Mouse (Mus musculus) WW6 (cell line): ENCODE results near the gene Gm42906.

Experiments
- DNase-seq: peaks from one replicate; pipeline ENCODE4 v3.0.0-alpha.2; 2013; ENCODE audit warnings: low read depth, low spot score

Gene Gm42906

DNA sequence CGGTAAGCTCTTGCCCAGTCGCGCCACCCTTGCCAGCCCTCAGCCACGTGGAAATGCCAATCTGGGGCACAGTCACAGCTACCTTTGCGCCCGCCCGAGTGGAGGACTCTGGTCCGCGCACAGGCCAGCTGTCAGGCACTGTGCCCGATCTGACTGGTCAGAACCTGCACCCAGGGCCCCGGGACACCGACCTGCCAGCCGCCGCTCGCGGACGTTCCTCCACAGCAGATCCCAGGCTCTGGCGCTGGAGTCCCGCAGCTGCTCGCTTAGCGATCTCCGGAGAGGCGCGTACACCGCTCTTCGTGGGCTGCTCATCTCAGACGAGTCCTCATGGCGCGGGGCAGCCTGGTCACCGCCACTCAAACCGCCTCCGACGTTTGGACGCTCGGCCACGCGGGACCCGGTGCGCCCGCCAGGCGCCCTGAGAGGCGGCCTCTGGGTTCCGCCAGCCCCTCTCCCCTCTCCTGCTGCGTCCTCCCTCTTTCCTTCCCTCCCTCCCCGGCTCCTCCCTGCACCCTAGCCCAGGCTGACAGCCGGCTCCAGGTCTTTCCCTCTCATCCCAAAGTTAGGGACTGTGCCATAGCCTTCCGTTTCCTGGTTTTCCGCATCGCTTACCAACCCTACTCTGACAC lies 194.4 kb downstream of the Gm42906 start, which contains the start of gene Stard13:
Gene Stard13 (minus strand): TSS at position 437 of the 632 bp plus-strand sequence.
- no peak for DNase-seq

DNA sequence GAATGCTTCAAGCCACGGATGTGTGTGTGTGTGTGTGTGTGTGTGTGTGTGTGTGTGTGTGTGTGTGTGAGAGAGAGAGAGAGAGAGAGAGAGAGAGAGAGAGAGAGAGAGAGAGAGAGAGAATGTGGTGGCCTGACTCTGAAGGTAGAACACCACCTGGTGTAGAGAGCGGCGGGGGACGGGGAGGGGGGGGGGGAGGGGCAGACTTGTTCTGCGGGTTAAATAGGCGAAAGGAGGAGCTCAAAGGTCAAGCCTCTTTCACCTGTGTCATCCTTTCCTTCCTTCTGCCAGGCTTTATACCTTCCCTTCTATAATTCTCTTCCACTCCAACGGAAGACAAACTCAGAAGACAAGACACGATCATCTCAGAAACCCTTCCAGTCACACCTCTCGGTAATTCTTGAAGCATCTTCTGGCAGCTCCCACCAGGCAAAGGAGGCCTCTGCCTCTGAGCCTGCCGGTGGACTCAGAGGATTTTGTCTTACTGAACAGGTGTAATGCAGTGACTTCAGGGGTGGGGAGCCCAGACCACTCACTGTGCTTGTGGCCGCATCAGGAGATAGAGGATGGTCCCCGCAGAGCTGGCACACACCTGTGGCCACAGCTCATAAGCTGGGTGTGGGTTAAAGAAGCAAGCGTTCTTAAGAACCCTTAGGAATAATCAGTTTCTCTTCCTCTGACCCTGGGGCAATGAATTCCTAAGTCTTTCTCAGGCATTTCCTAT lies 195.2 kb downstream of the Gm42906 start:
- DNase-seq, result no peak

DNA sequence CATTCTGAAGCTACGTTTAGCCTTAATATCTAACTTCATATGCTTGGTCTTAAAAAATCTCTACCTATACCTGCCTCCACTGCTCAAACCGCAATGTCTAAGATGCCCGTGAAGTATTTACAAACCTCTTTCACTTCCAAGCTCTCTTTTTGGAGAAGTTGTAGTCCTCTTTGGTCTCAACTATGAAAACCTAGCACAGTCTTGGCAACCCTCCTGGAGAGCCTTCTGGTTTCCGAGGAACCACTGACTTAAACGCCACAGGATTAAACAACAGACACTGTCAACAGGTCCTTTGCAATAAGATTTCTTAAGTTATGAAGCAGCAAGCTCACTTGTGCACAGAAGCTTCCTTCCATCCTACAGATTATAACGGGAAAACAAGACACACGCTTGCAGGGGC lies 196.1 kb downstream of the Gm42906 start:
- DNase-seq, result no peak

DNA sequence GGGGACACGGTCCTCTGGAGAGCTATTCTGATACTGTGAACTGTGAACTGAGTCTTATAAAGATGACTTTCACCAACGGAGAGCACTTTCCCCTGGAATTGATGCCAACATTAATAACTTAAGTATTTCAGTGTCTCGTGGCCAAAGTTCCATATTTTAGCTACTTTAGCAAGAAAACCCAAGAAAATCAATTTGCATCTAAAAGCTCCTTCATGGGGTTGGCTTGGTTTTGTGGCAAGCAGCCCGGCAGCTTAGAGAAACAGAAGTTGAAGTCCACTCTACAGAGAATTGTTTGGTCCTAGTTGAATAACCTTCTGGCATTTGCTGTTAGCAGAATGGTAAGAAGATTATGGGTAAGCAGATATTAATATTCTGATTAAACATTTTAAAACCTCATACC lies 196.6 kb downstream of the Gm42906 start:
- no peak for DNase-seq

DNA sequence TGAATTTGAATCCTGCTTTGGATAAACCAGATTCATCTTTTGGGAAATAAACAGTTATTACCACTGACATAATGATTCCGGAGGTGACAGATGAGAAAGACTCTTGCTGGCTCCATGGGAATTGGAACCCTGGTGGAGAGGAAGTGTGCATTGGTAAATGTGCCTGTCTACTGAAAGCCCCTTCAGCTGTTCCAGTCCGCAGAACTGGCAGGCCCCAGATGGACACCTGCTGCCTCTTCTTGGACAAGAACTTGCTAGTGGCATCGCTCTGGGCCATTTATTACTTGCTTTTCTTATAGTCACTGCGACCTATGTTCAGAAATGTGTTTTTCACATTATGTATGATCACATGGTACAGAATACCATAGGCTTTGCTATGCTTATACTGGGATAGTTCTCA lies 197.5 kb downstream of the Gm42906 start:
- DNase-seq, result no peak

DNA sequence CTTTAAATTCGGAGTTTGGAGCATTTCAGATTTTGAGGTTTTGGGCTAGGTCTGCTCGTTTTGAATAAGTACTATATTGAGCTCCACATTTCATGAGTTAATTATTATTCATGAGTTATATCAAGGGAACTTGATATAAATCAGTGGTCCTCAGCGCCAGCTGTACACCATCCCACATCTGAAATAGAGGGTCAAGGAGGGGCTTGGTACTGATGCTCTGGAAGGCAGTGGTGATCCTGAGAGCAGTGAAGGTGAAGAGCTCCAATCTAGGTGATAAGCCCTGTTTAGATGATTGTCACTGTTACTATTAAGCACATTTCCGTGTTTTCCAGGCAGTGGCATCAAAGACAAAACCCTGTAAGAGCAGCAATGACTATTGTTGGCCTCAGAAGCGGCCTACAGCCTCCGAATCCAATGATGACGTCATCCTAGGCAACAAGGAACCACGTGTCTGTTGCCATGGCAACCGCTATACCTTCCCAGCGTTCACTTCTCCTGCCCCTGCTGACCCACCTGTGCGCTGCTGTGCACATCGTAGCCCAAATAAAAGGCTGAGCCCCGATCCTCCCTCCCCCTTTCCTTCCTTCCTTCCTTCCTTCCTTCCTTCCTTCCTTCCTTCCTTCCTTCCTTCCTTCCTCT lies 199.5 kb downstream of the Gm42906 start:
- no peak for DNase-seq

DNA sequence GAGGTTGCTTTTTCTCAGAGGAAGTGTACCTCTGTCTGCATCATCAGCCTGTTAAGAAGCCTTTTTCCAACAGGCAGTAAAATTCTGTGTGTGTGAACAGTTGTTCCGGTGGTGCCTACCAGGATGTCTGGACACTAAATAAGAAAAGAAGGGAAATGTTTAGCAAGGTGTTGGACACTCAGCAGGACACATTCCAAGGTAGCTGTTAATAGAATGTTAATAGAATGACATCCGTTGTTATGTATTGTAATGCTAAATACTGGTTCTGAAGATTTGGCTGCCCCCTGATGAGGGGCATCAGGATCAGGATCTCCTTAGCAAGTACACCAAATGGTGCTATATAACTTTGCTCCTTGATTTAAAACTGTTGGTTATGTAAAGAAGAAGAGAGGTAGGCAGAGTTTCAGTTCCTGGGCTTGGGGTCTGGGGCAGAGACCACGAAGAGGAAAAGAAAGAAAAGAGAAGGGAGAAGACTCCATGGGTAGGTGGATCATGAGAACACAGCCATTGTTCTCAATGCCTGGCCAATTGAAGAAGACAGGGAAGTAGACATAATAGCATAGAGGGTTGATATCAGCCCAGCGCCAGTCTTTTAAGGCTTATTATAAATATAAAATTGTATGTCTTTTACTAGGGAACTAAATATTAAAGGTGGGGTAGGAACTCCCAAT lies 204.1 kb downstream of the Gm42906 start:
- no peak for DNase-seq

DNA sequence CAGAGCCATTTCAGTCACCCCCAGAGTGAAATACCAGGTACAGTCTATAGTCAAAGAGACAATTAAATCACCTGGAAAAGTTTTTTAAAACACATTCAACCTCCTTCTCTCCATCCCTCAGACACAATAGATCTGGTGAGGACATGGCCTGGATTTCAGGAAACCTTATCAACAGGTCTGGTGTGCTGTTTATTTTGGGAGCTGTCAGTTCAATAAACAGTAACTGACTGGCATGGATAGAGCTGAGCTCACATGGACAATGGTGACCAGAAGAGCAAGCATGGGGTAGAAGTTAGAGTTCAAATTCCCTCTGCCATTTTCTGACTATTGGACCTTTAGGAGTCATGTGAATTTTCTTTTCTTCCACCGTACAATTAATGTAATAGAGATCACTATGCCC lies 205.2 kb downstream of the Gm42906 start:
- DNase-seq, result no peak

DNA sequence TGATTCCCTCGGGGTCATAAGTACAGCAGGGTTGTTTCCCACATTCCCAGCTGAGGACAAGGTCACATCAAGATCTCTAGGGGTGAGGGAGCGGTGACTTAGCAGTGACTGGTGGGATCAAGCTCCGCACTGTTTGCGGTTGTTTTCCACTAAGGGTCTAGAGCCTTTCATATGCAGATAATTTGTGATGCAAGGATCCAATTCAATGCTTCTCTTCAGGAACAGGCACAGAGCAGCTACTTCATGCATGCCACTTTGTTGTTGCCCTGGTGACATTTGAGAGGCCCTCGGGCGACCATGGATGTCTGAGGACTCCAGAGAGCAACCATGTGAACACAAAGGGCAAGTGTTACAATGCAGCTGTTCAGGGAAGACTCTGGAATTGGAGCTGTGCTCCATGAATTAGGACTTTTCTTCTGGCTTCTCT lies 209.3 kb downstream of the Gm42906 start:
- DNase-seq, result no peak

DNA sequence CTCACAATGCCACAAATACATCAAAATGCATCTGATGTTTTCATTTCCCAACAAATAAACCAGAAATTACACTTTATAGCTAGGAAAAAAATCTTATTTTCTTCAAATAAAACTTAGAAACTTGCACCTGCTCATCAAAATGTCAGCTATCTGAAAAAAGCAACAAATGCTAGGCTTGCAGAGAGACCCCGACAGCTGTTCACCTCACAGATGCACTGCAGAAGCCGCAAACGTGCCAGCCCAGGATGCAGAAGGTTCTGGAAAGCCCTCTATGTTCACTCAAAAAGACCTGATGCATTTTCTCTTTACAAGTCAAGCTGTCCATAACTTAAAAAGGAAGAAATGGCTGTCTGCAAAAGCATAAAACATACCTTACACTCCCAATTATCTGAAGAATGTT lies 214.9 kb downstream of the Gm42906 start:
- no peak for DNase-seq

DNA sequence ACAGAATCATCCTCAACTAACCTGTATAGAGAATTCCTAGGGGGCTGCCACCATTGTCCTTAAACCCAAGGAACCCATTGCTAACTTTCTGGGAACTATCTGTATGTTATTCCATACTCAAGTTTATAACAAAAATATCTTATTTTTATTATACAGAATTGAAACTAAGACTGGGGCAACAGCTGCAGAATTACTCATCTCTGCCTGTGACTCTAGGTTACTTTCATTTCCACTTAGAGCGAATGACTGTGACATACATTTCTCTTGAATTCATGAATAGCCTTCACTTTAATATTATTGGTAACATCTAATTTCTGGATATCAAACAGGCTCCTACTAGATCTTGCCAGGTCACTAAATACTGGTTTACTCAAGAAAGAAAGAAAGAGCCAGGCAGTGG lies 217.1 kb downstream of the Gm42906 start:
- no peak for DNase-seq

DNA sequence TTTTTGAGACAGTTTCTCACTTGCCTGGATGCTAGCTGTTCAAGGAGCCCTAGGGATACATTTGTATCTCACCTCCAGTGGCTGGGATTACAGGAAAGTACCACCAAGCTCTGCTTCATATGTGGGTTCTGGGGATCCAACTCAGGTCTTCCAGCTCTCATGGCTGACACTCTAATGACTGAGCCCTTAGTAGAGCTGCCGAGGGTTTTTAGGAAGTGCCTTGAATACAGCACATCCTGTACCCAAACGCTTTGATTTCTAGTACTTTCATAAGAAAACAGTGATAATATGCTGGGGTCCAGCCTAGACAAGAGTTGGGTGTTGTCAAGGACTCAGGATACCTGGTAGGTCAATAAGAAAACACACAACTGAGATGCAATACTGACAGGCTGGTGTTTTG lies 217.9 kb downstream of the Gm42906 start:
- DNase-seq, result no peak

DNA sequence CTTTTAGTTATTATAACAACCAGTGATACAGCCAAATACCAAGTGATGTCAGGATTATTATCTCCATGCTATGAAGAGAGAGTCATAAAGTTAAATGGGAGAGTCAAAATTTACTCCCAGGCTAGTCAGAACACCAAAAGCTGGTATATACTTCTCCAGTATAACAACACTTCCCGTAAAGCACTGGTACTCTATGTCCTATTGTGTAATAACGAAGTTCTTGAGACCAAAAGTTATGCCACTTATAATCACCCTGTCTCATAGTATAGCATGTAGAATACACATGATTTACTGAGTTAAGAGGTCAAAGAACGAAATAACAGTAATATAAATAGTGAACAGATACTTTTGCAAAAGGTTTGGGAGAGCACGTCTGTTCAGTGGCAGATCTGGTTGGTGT lies 222.9 kb downstream of the Gm42906 start:
- DNase-seq, result no peak

DNA sequence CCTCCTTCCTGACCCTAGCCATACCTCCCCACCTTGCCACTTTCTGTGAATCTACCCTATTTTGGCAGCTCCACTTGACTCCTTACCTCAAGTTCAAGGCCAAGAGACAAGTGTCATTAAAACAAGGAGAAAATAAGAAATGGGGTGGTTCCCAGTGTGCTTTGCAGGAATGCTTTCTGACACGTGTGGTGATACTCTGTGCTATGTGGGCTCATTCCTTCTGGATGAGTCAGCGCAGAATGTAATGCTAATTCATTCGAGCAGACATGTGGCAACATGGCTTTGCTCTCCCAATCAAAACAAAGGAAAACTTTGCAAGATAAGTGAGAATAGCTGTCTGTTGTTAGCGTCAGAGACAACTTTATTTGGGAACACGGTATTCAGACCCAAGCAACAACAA lies 225.0 kb downstream of the Gm42906 start:
- DNase-seq, result no peak

DNA sequence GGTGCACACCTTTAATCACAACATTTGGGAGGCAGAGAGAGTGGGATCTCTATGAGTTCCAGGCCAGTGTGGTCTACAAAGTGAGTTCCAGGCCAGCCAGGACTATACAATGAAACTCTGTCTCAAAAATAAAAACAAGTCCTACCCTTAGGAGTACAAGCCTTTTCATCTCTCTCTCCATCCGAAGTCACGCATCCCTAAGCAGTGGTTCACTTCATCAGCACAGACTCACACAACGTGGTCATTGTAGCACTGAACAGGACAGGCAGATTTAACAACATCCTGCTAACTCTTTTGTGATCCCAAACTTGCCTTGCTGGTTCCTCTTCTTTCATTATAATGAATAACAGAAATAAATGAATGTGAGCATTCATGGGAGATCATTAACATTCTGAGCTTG lies 226.7 kb downstream of the Gm42906 start:
- DNase-seq, result no peak

DNA sequence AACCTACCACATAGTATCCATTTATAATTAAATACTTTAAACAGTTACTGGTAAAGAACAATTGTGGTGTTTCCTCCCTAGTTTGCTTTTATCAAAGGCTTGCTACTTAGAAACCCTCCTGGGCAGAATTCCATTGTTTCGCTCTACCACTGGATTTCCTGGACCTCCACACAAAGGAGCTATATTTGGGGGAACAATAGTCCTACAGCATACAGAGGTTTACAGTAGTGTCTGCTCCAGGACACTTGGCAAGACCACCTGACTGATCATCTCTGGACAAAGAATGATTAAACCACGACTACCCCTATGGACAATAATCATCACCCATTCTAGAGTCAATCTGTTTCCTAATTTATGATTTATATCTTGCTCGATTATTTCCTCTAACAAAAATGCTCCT lies 228.7 kb downstream of the Gm42906 start:
- no peak for DNase-seq

DNA sequence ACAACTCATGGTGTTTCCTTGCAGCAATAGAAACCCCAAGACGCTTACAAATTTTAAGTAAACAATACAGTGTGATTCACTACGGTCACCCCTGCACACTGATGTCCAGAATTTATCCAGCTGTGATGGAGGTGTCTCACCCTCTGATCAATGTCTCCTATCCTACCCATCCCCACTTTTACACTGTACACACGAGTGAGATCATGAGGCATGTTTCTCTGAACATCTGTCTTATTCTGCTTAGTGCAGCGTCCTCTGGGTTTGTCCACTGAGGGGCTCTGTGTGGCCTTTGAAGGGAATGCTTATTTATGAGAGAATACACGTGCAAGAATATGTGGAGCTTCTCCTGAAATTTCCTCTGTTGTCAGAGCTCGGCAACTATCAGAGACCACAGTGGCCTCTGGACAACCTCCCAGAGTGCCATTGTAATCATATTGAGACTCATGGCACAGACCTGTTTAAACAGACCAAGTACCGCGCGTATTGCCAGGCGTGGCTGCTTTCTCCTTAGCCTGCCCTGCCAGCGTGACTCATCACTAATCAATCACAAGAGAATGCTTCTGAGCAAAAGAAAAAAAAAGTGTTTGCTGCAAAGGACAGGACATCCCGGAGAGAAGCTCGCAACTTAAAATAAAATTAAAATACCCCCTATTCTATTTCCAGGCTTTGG lies 231.2 kb downstream of the Gm42906 start:
- DNase-seq, result no peak

DNA sequence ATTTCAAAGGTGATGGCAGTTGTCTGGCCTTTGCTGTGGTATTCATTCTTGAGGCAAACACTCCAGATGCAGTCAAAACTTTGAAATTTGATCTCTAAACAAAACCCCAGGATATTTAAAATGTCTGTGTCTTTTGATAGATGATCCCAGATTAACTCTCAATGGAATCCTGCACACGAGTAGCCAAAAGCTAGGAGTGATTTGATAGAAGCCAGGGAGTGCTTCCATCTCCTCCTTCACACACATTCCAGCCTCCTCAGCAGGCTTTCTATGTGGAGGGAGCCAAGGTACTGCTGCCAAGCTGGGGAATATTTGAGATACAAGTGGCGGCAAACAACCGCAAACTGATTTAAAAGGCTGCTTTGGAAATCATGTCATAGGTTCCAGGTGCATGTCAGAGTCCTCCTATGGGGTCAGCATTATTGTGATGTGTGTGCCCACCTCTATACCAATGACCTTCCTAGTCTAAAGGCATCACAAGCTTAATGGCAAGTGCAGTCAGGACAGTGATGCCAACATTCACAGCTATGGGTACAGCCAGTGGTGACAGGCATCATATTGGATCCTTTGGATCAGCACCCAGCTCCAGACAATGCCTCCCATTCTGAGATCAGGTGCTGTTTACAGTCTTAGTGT lies 234.0 kb downstream of the Gm42906 start:
- no peak for DNase-seq

DNA sequence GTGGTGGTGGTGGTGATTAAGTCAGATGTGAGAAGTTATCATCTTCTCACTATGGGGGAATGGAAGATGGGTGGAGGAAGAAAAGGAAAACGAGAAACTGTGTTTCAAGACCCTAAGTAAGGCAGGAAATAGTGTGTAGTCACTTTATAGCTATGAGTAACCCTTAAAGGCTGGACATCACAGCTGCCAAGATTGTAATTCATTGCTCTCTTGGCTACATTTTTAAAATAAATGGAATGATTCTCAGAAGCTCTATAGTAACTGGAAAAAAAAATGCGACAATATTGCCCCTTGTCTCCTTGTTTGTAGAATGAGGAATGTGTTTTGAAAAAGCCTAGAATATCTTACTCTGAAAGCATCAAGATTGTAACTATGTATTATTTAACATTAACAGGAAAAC lies 235.7 kb downstream of the Gm42906 start:
- DNase-seq, result no peak

DNA sequence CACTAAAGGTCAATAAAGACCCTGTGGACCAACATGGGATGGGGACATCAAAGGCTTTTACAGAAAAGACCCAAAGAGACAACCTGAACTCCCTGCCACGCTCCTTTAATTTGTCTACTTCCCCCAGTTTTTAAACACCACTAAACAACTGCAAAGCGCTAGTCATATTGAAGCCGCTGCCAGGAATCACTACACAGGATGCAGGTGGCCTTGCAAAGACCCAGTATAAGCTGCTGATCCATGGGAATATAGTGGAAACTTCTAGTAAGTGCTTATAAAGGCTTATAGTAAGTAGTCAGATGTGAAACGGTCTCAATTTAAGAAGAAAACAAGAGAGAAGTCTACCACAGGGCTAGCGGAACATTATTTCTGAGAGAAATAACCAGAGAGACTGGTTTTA lies 237.2 kb downstream of the Gm42906 start:
- DNase-seq, result no peak

DNA sequence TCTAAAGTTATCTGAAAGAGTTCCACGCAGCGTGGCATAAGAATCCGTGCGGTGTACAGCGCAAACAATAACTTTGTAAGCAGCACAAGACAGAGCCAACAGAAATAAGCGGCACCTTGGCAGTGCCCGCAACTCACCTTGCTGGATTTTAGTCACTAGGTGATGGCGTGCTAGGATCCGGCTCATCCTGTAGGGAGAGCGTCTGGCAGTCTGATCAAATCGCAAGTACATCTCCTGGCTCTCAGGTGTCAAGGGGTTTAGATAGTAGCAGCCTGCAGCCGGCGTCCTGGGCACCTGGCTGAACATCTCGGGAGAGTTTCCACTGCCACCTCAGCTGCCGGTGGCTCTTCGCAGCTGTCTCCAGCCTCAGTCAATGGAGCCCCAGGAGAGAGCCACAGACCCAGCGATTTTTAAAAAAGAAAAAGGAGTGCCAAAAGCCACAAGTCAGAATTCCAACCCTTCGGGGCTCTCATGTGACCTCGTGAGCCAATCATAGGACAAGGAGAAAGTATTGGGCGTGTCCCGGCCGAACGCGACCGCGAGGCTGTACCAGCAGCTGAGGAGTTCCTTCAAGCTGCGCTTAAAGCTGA lies 238.1 kb downstream of the Gm42906 start:
- DNase-seq, result peak; percentile 38
